Mouse (Mus musculus) lung, postnatal 0 days (tissue): ENCODE data around the gene Kcnh1.

Source experiments
- CTCF ChIP-seq: IDR thresholded peaks from 2 replicates; pipeline ENCODE4 v1.5.1; 2016; ENCODE audit warnings: antibody characterized with exemption, mild to moderate bottlenecking
- EP300 ChIP-seq: IDR thresholded peaks from 2 replicates; pipeline ENCODE4 v1.6.1; 2016; ENCODE audit warnings: antibody characterized with exemption, mild to moderate bottlenecking, control low read depth

DNA sequence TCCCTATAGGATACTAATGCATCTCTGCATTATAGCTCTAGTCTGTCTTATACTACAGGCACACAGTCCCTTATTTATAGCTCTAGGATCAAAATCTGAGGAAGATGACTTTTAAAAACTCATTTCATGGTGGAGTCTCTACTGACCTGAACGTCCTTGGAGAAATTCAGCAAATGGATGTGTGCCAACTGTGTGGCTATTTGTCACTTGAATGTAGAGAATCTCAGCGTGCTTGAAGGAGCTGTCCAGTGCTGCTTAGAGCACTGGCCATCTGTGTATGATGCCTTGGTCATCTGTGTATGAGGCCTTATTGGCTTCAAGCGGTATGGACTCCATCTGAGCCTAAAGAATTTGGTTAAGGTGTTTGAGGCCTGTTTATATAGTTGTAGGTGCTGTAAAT, 100.7 kb downstream of the Kcnh1 start:
- TF ChIP-seq CTCF (no peak), EP300 (no peak)
